Mouse (Mus musculus): Measurements from ENCODE around the gene Atp2b4.

Atp2b4 gene

GRCm38 (mm10) chr1:133744609-133745008, 56.2 kb downstream of the Atp2b4 start:
- peak; percentile 75 for DNase-seq

- DNase-seq = no peak
Observed at GRCm38 (mm10) chr1:133742517-133742916, 58.3 kb downstream of the Atp2b4 start.

- no peak for DNase-seq
Observed at GRCm38 (mm10) chr1:133741881-133742434, 58.9 kb downstream of the Atp2b4 start.

- no peak for DNase-seq
Observed at GRCm38 (mm10) chr1:133741171-133741570, 59.7 kb downstream of the Atp2b4 start.

- DNase-seq = no peak
Observed at GRCm38 (mm10) chr1:133736664-133737063, 64.2 kb downstream of the Atp2b4 start.

GRCm38 (mm10) chr1:133735995-133736652, 64.7 kb downstream of the Atp2b4 start:
- peak; percentile 78 for DNase-seq

- DNase-seq = no peak
Observed at GRCm38 (mm10) chr1:133732814-133733213, 68.0 kb downstream of the Atp2b4 start.

- DNase-seq = no peak
Observed at GRCm38 (mm10) chr1:133728339-133728738, 72.5 kb downstream of the Atp2b4 start.

- no peak for DNase-seq
Observed at GRCm38 (mm10) chr1:133720342-133720741, 80.5 kb downstream of the Atp2b4 start.

GRCm38 (mm10) chr1:133718786-133719185, 82.1 kb downstream of the Atp2b4 start:
- DNase-seq = no peak

GRCm38 (mm10) chr1:133718296-133718695, 82.5 kb downstream of the Atp2b4 start:
- no peak for DNase-seq

GRCm38 (mm10) chr1:133716464-133716863, 84.4 kb downstream of the Atp2b4 start:
- no peak for DNase-seq

GRCm38 (mm10) chr1:133715191-133715590, 85.7 kb downstream of the Atp2b4 start:
- DNase-seq = no peak

GRCm38 (mm10) chr1:133713009-133713370, 87.9 kb downstream of the Atp2b4 start:
- no peak for DNase-seq

- DNase-seq = no peak
Observed at GRCm38 (mm10) chr1:133712288-133713008, 88.4 kb downstream of the Atp2b4 start.

- DNase-seq = no peak
Observed at GRCm38 (mm10) chr1:133711376-133711775, 89.5 kb downstream of the Atp2b4 start.

- DNase-seq = no peak
Observed at GRCm38 (mm10) chr1:133710895-133711294, 89.9 kb downstream of the Atp2b4 start.

GRCm38 (mm10) chr1:133709292-133709691, 91.5 kb downstream of the Atp2b4 start:
- no peak for DNase-seq

GRCm38 (mm10) chr1:133701824-133702223, 99.0 kb downstream of the Atp2b4 start:
- peak; percentile 7 for DNase-seq

GRCm38 (mm10) chr1:133697935-133698620, 102.8 kb downstream of the Atp2b4 start:
- no peak for DNase-seq

- DNase-seq = no peak
Observed at GRCm38 (mm10) chr1:133695901-133696300, 104.9 kb downstream of the Atp2b4 start.

GRCm38 (mm10) chr1:133694876-133695275, 106.0 kb downstream of the Atp2b4 start:
- DNase-seq = no peak

- DNase-seq = no peak
Observed at GRCm38 (mm10) chr1:133694301-133694700, 106.5 kb downstream of the Atp2b4 start.

Measured in cerebellum, adult 9-10 months (tissue).